Mouse (Mus musculus): ENCODE measurements at regions not wholly inside any gene's neighbourhood (a gene's known extent, or its start where the extent isn't known, plus 50 kb on each side); places are given as distances from the start of the nearest gene placed in this dataset.

DNA sequence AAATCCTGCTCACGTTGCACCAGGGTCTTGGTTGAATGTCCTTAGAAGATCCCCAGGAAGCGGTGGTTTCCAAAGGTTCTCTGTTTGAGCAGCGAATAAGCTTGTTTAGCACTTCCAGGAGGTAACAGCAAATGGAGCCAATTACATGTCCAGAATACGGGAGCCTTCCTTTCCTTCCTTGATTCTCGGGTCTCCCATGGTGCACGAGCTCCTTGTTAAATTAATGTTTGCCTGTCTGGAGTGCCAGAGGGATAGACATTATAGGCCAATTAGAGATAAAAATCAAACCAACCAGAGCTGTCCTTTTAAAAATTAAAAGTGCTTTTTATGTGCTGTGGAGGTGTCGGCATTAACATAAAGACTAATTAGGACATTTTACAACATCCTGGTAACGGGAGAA lies 437.0 kb downstream of the Slc4a3 start:
- no peak for TF ChIP-seq GATA1 (IDR thresholded peaks at IDR 0.05; ENCODE audit: borderline replicate concordance, low read length)
- TF ChIP-seq FLI1 (IDR thresholded peaks at IDR 0.05; ENCODE audit: low read length): no peak
